Mouse (Mus musculus) c-Kit-positive CD71-positive TER-119-negative erythroid progenitor cells, embryonic 14.5 days (primary cell): ENCODE measurements around the gene Plekhd1.

ENCODE experiments used
- DNase-seq: peaks from one replicate; pipeline ENCODE4 v3.0.0-alpha.2; 2013; ENCODE audit warnings: low read depth

Gene Plekhd1

GRCm38 (mm10) chr12:80757751-80758558, 65.6 kb downstream of the Plekhd1 start:
- DNase-seq, result no peak

GRCm38 (mm10) chr12:80758559-80759386, 66.4 kb downstream of the Plekhd1 start:
- no peak for DNase-seq

- DNase-seq, result no peak
Observed at GRCm38 (mm10) chr12:80759387-80759712, 67.0 kb downstream of the Plekhd1 start.

- DNase-seq, result no peak
Observed at GRCm38 (mm10) chr12:80759713-80760395, 67.5 kb downstream of the Plekhd1 start.

- DNase-seq, result peak; percentile 69
Observed at GRCm38 (mm10) chr12:80760396-80760801, 68.0 kb downstream of the Plekhd1 start, which contains the start of gene Ccdc177. Ccdc177 (minus strand) TSS chr12:80760687.

- no peak for DNase-seq
Observed at GRCm38 (mm10) chr12:80762982-80763381, 70.6 kb downstream of the Plekhd1 start.

- no peak for DNase-seq
Observed at GRCm38 (mm10) chr12:80764116-80764515, 71.7 kb downstream of the Plekhd1 start.

- peak; percentile 73 for DNase-seq
Observed at GRCm38 (mm10) chr12:80769697-80770096, 77.3 kb downstream of the Plekhd1 start.
